Mouse (Mus musculus) gastrocnemius, postnatal 14 days (tissue): Measurements from ENCODE around the gene Sidt1. TPM values are rescaled to one million over a fixed set of nuclear protein-coding genes. Genes with fewer than 3 reads are reported as not detected.
"Not testable (repeated sequence)": the region's sequence is repeated elsewhere in the genome, so short reads cannot be mapped to it uniquely, and the experiment has no call there.

Experiments used
- DNase-seq: peaks from one replicate; pipeline ENCODE4 v3.0.0; 2021; ENCODE audit warnings: mixed read lengths
- intact Hi-C: fragments of 180-260 bp; cut with DNase I; formaldehyde crosslinking; loops from one replicate; pipeline ENCODE4 v1.15.1; 2025; ENCODE audit warnings: low total_unique reads
- total RNA-seq, 2 experiments: library from RNA; stranded (reverse); gene quantifications; 2 replicates each; pipeline ENCODE4 v1.2.3; 2021

Gene Sidt1
- total RNA-seq, 2 experiments from 2014 or later, result 0.07 to 0.35 TPM

- no peak for DNase-seq
- intact Hi-C loops, result no loop called here
Measured at GRCm38 (mm10) chr16:44313422-44313821, 19.6 kb downstream of the Sidt1 start.

- no peak for DNase-seq
- intact Hi-C loops, result loop anchor here (10.0 kb wide), 1 partner anchor 59 kb away; no protein-coding TSS in a partner anchor
Measured at GRCm38 (mm10) chr16:44305606-44306005, 27.4 kb downstream of the Sidt1 start.

- intact Hi-C loops, result loop anchor here (10.0 kb wide), 1 partner anchor 61 kb away; no protein-coding TSS in a partner anchor
- DNase-seq, result no peak
Measured at GRCm38 (mm10) chr16:44303822-44304221, 29.2 kb downstream of the Sidt1 start.

GRCm38 (mm10) chr16:44302126-44302892, 30.7 kb downstream of the Sidt1 start:
- no peak for DNase-seq
- intact Hi-C loops, result loop anchor here (10.0 kb wide), 1 partner anchor 62 kb away; no protein-coding TSS in a partner anchor

- intact Hi-C loops, result loop anchor here (10.0 kb wide), 1 partner anchor 65 kb away; no protein-coding TSS in a partner anchor
- no peak for DNase-seq
Measured at GRCm38 (mm10) chr16:44299438-44300093, 33.4 kb downstream of the Sidt1 start.

GRCm38 (mm10) chr16:44293960-44294359, 39.0 kb downstream of the Sidt1 start:
- intact Hi-C loops, result no loop called here
- DNase-seq, result no peak

GRCm38 (mm10) chr16:44292681-44293080, 40.3 kb downstream of the Sidt1 start:
- DNase-seq, intact Hi-C loops: not testable (repeated sequence)

GRCm38 (mm10) chr16:44289004-44289648, 43.9 kb downstream of the Sidt1 start:
- intact Hi-C loops, result no loop called here
- DNase-seq, result no peak

- intact Hi-C loops, result no loop called here
- DNase-seq, result no peak
Measured at GRCm38 (mm10) chr16:44287356-44287950, 45.5 kb downstream of the Sidt1 start.

GRCm38 (mm10) chr16:44282614-44283325, 50.2 kb downstream of the Sidt1 start:
- no peak for DNase-seq
- intact Hi-C loops, result no loop called here

GRCm38 (mm10) chr16:44282036-44282435, 51.0 kb downstream of the Sidt1 start:
- no peak for DNase-seq
- intact Hi-C loops, result no loop called here

- DNase-seq, result no peak
- intact Hi-C loops, result no loop called here
Measured at GRCm38 (mm10) chr16:44280806-44281205, 52.2 kb downstream of the Sidt1 start.

GRCm38 (mm10) chr16:44277212-44277611, 55.8 kb downstream of the Sidt1 start:
- intact Hi-C loops, result no loop called here
- DNase-seq, result no peak

- intact Hi-C loops, result no loop called here
- peak; percentile 11 for DNase-seq
Measured at GRCm38 (mm10) chr16:44271371-44272038, 61.5 kb downstream of the Sidt1 start.

- intact Hi-C loops, result no loop called here
- DNase-seq, result peak; percentile 34
Measured at GRCm38 (mm10) chr16:44270606-44271005, 62.4 kb downstream of the Sidt1 start.

- no peak for DNase-seq
- intact Hi-C loops, result no loop called here
Measured at GRCm38 (mm10) chr16:44269578-44269977, 63.4 kb downstream of the Sidt1 start.

- intact Hi-C loops, result no loop called here
- DNase-seq, result no peak
Measured at GRCm38 (mm10) chr16:44268541-44269215, 64.3 kb downstream of the Sidt1 start.

GRCm38 (mm10) chr16:44265562-44265961, 67.4 kb downstream of the Sidt1 start:
- intact Hi-C loops, result no loop called here
- no peak for DNase-seq
